Mouse (Mus musculus): ENCODE data around the gene Git1. TPM values are rescaled to one million over a fixed set of nuclear protein-coding genes. Genes with fewer than 3 reads are reported as not detected.
A peak's percentile ranks its signal among the peaks of the same experiment; 100 is the strongest.

The Git1 gene
- 11.3 and 13.8 TPM in 2 replicates for polyA plus RNA-seq (2014; fragmentation: Nextera tagmentation; extraction: Ambion mirVana)

GRCm38 (mm10) chr11:77493512-77494343 lies at the start of gene Git1:
TSS of gene Git1 (plus strand) at chr11:77493562.
- peak within 1 kb of the TSS; percentile 94 for H3K9ac ChIP-seq (ENCODE audit: low read length)
- peak within 1 kb of the TSS; percentile 96 for H3K4me3 ChIP-seq (ENCODE audit: low read depth, low read length)
- ATAC-seq (ENCODE audit: low FRiP score) (no peak), DNase-seq (ENCODE audit: low spot score, missing footprints) (peak; percentile 94)
- peak within 1 kb of the TSS; percentile 85 for H3K4me2 ChIP-seq
- WGBS = 2% methylated on average over 47 of the region's 74 CpGs
- no peaks in the 10 kb centered on the region for H3K9me3 ChIP-seq (ENCODE audit: control insufficient read depth, low read length)
- peaks cover 64% of the 10 kb centered on the region for H3K4me1 ChIP-seq (ENCODE audit: control insufficient read depth, insufficient read depth, low read length)
- H3K36me3 ChIP-seq (ENCODE audit: control insufficient read depth, insufficient read depth, low read length) = no peaks in the 10 kb centered on the region
- no peaks in the 10 kb centered on the region for H3K27me3 ChIP-seq (ENCODE audit: control insufficient read depth, insufficient read depth, low read length)
- H3K27ac ChIP-seq (ENCODE audit: low read depth, low read length) = peak within 1 kb of the TSS; percentile 77

- Histone ChIP-seq H3K27me3 (ENCODE audit: control insufficient read depth, insufficient read depth, low read length) (no peaks in the 10 kb centered on the region), H3K9ac (ENCODE audit: low read length) (no peak overlapping the region), H3K4me1 (ENCODE audit: control insufficient read depth, insufficient read depth, low read length) (no peaks in the 10 kb centered on the region), H3K9me3 (ENCODE audit: control insufficient read depth, low read length) (no peaks in the 10 kb centered on the region), H3K27ac (ENCODE audit: low read depth, low read length) (no peak overlapping the region), H3K36me3 (ENCODE audit: control insufficient read depth, insufficient read depth, low read length) (peaks cover 2% of the 10 kb centered on the region; the same call in 1 of the 2 replicates), H3K4me3 (ENCODE audit: low read depth, low read length) (no peak overlapping the region), H3K4me2 (no peak overlapping the region)
- ATAC-seq (ENCODE audit: low FRiP score) (no peak), DNase-seq (ENCODE audit: low spot score, missing footprints) (no peak)
- WGBS = 80% methylated on average over 2 of the region's 2 CpGs
These were observed 48.4 kb upstream of the Git1 start for GRCm38 (mm10) chr11:77444939-77445338.

DNA sequence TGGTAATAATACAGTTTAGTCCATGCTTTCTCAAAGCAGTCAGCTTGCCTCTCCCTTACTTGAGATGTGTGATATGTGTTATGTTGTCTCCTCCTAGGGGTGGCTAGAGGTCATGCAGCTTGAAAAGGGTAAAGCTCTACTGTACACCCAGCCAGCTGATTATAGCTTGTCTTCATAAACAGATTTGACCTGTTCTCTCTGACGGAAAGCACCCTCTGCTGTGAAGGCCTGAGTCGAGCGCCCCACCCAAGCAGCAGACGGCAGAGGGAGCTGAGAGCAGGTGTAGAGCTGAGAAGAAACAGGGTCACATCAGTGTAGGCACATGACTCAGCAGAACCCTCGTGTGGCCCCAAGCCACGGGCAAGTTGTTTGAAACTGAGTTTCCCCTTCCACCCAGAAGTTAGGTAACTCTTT lies 46.7 kb upstream of the Git1 start:
- H3K4me1 ChIP-seq (ENCODE audit: control insufficient read depth, insufficient read depth, low read length) = no peaks in the 10 kb centered on the region
- no peak overlapping the region for H3K4me2 ChIP-seq
- DNase-seq (ENCODE audit: low spot score, missing footprints) (no peak), ATAC-seq (ENCODE audit: low FRiP score) (no peak)
- peaks cover 5% of the 10 kb centered on the region; the same call in 1 of the 2 replicates for H3K36me3 ChIP-seq (ENCODE audit: control insufficient read depth, insufficient read depth, low read length)
- no peak overlapping the region for H3K27ac ChIP-seq (ENCODE audit: low read depth, low read length)
- H3K27me3 ChIP-seq (ENCODE audit: control insufficient read depth, insufficient read depth, low read length) = no peaks in the 10 kb centered on the region
- no peak overlapping the region for H3K4me3 ChIP-seq (ENCODE audit: low read depth, low read length)
- H3K9ac ChIP-seq (ENCODE audit: low read length) = no peak overlapping the region
- H3K9me3 ChIP-seq (ENCODE audit: control insufficient read depth, low read length) = no peaks in the 10 kb centered on the region
- 63% methylated on average over 6 of the region's 6 CpGs for WGBS

DNA sequence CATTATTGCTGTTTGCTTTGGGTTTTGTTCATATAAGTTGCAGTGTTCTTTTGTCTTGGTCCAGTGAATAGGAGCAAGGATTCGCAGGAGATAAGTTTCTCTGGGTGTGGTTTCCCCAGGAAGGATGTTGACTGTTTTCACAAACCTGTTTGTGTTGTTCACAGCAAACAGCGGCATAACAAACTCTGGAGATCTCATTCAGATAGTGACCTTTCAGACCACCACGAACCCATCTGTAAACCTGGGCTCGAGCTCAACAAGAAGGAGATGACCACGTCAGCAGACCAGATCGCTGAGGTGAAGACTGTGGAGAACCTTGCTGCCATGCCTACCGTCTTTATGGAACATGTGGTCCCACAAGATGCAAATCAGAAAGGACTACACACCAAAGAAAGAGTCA lies 44.1 kb upstream of the Git1 start:
- Histone ChIP-seq H3K27me3 (ENCODE audit: control insufficient read depth, insufficient read depth, low read length) (no peaks in the 10 kb centered on the region), H3K4me3 (ENCODE audit: low read depth, low read length) (no peak overlapping the region), H3K4me2 (no peak overlapping the region), H3K36me3 (ENCODE audit: control insufficient read depth, insufficient read depth, low read length) (peaks cover 5% of the 10 kb centered on the region; the same call in 1 of the 2 replicates), H3K9me3 (ENCODE audit: control insufficient read depth, low read length) (no peaks in the 10 kb centered on the region), H3K9ac (ENCODE audit: low read length) (no peak overlapping the region), H3K4me1 (ENCODE audit: control insufficient read depth, insufficient read depth, low read length) (no peaks in the 10 kb centered on the region), H3K27ac (ENCODE audit: low read depth, low read length) (no peak overlapping the region)
- WGBS = 89% methylated on average over 7 of the region's 7 CpGs
- ATAC-seq (ENCODE audit: low FRiP score) (no peak), DNase-seq (ENCODE audit: low spot score, missing footprints) (no peak)

GRCm38 (mm10) chr11:77451670-77452069 lies 41.7 kb upstream of the Git1 start:
- no peak overlapping the region for H3K9ac ChIP-seq (ENCODE audit: low read length)
- no peak for DNase-seq (ENCODE audit: low spot score, missing footprints)
- peaks cover 5% of the 10 kb centered on the region for H3K36me3 ChIP-seq (ENCODE audit: control insufficient read depth, insufficient read depth, low read length)
- H3K4me1 ChIP-seq (ENCODE audit: control insufficient read depth, insufficient read depth, low read length) = no peaks in the 10 kb centered on the region
- no peaks in the 10 kb centered on the region for H3K27me3 ChIP-seq (ENCODE audit: control insufficient read depth, insufficient read depth, low read length)
- no peak overlapping the region for H3K4me2 ChIP-seq
- no peak overlapping the region for H3K4me3 ChIP-seq (ENCODE audit: low read depth, low read length)
- no peak overlapping the region for H3K27ac ChIP-seq (ENCODE audit: low read depth, low read length)
- ATAC-seq (ENCODE audit: low FRiP score) = no peak
- WGBS = 92% methylated on average over 2 of the region's 2 CpGs
- H3K9me3 ChIP-seq (ENCODE audit: control insufficient read depth, low read length) = no peaks in the 10 kb centered on the region

- no peaks in the 10 kb centered on the region for H3K9me3 ChIP-seq (ENCODE audit: control insufficient read depth, low read length)
- H3K36me3 ChIP-seq (ENCODE audit: control insufficient read depth, insufficient read depth, low read length) = peaks cover 5% of the 10 kb centered on the region
- DNase-seq (ENCODE audit: low spot score, missing footprints) (no peak), ATAC-seq (ENCODE audit: low FRiP score) (no peak)
- H3K27ac ChIP-seq (ENCODE audit: low read depth, low read length) = no peak overlapping the region
- no peak overlapping the region for H3K4me3 ChIP-seq (ENCODE audit: low read depth, low read length)
- no peaks in the 10 kb centered on the region for H3K4me1 ChIP-seq (ENCODE audit: control insufficient read depth, insufficient read depth, low read length)
- no peaks in the 10 kb centered on the region for H3K27me3 ChIP-seq (ENCODE audit: control insufficient read depth, insufficient read depth, low read length)
- H3K4me2 ChIP-seq = no peak overlapping the region
- no peak overlapping the region for H3K9ac ChIP-seq (ENCODE audit: low read length)
- 91% methylated on average over 2 of the region's 2 CpGs for WGBS
These were observed 40.0 kb upstream of the Git1 start for GRCm38 (mm10) chr11:77453388-77453787.

- Histone ChIP-seq H3K4me3 (ENCODE audit: low read depth, low read length) (no peak overlapping the region), H3K9me3 (ENCODE audit: control insufficient read depth, low read length) (no peaks in the 10 kb centered on the region), H3K4me1 (ENCODE audit: control insufficient read depth, insufficient read depth, low read length) (no peaks in the 10 kb centered on the region), H3K4me2 (no peak overlapping the region), H3K27ac (ENCODE audit: low read depth, low read length) (no peak overlapping the region), H3K36me3 (ENCODE audit: control insufficient read depth, insufficient read depth, low read length) (no peaks in the 10 kb centered on the region; the same call in 1 of the 2 replicates), H3K9ac (ENCODE audit: low read length) (no peak overlapping the region), H3K27me3 (ENCODE audit: control insufficient read depth, insufficient read depth, low read length) (peaks cover 6% of the 10 kb centered on the region; the same call in 1 of the 2 replicates)
- 88% methylated on average over 9 of the region's 9 CpGs for WGBS
- DNase-seq (ENCODE audit: low spot score, missing footprints) = no peak
- no peak for ATAC-seq (ENCODE audit: low FRiP score)
These were observed 37.4 kb upstream of the Git1 start for GRCm38 (mm10) chr11:77455770-77456510.

DNA sequence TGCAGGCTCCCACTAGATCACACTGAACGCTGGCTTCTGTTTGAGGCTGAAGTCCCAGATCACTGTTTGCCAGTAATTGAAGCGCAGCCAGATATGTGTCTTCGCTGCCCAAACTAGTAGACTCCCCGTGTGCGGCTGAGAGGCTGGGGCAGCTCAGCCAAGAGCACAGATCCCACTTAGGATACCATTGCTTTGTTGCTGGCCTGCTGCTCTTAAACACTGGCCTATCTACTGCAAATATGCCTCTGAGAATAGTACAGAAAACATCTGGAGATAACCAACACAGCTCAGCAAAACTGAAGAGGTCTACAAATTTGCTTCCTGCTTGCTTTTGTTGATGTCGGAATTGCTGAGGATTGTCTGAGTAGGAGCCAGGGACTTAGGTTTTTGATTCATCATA lies 36.5 kb upstream of the Git1 start:
- no peak overlapping the region for H3K4me3 ChIP-seq (ENCODE audit: low read depth, low read length)
- H3K4me1 ChIP-seq (ENCODE audit: control insufficient read depth, insufficient read depth, low read length) = peaks cover 1% of the 10 kb centered on the region; the same call in 1 of the 2 replicates
- H3K9me3 ChIP-seq (ENCODE audit: control insufficient read depth, low read length) = no peaks in the 10 kb centered on the region
- H3K9ac ChIP-seq (ENCODE audit: low read length) = no peak overlapping the region
- no peak for ATAC-seq (ENCODE audit: low FRiP score)
- H3K4me2 ChIP-seq = no peak overlapping the region
- H3K27ac ChIP-seq (ENCODE audit: low read depth, low read length) = no peak overlapping the region
- no peaks in the 10 kb centered on the region; the same call in 1 of the 2 replicates for H3K36me3 ChIP-seq (ENCODE audit: control insufficient read depth, insufficient read depth, low read length)
- no peak for DNase-seq (ENCODE audit: low spot score, missing footprints)
- H3K27me3 ChIP-seq (ENCODE audit: control insufficient read depth, insufficient read depth, low read length) = peaks cover 13% of the 10 kb centered on the region; the same call in 1 of the 2 replicates
- 86% methylated on average over 6 of the region's 6 CpGs for WGBS

GRCm38 (mm10) chr11:77461856-77462255 lies 31.5 kb upstream of the Git1 start:
- Histone ChIP-seq H3K27ac (ENCODE audit: low read depth, low read length) (no peak overlapping the region), H3K4me3 (ENCODE audit: low read depth, low read length) (peak overlapping the region; percentile 52), H3K27me3 (ENCODE audit: control insufficient read depth, insufficient read depth, low read length) (peaks cover 49% of the 10 kb centered on the region), H3K9me3 (ENCODE audit: control insufficient read depth, low read length) (no peaks in the 10 kb centered on the region), H3K36me3 (ENCODE audit: control insufficient read depth, insufficient read depth, low read length) (no peaks in the 10 kb centered on the region), H3K9ac (ENCODE audit: low read length) (peak overlapping the region; percentile 57), H3K4me2 (peak overlapping the region; percentile 99), H3K4me1 (ENCODE audit: control insufficient read depth, insufficient read depth, low read length) (peaks cover 11% of the 10 kb centered on the region)
- ATAC-seq (ENCODE audit: low FRiP score) = no peak
- 3% methylated on average over 6 of the region's 6 CpGs for WGBS
- peak; percentile 90 for DNase-seq (ENCODE audit: low spot score, missing footprints)

Data from midbrain, embryonic 11.5 days (tissue).